Mouse (Mus musculus) brown adipose tissue, adult 24 weeks (tissue): ENCODE results near the gene Cic. TPM values are rescaled to one million over a fixed set of nuclear protein-coding genes. Genes with fewer than 3 reads are reported as not detected.
A peak's percentile ranks its signal among the peaks of the same experiment; 100 is the strongest.

Experiments
- H3K27ac ChIP-seq: fragments of 200-500 bp; replicated peaks from 2 replicates; pipeline ENCODE4 v1.5.1; 2012; ENCODE audit warnings: low read depth, mild to moderate bottlenecking, low read length
- H3K4me1 ChIP-seq: fragments of 200-500 bp; 2 replicates; pipeline ENCODE4 v1.6.1; 2012; ENCODE audit warnings: low read length, mixed read lengths; ENCODE audit not compliant: control insufficient read depth, insufficient read depth, insufficient read length
- H3K4me3 ChIP-seq: fragments of 200-500 bp; 2 replicates; pipeline ENCODE4 v1.5.1; 2012; ENCODE audit warnings: low read depth, mild to moderate bottlenecking, low read length, moderate library complexity; ENCODE audit not compliant: insufficient read depth
- polyA plus RNA-seq: library from polyadenylated mRNA; stranded (reverse); fragments of >200 nt; gene quantifications from 2 replicates; pipeline ENCODE4 v1.2.4, GENCODE M21; 2012; ENCODE audit not compliant: missing spikeins, insufficient read depth, insufficient read length

The Cic gene
- polyA plus RNA-seq, 1 experiment: 25.2 TPM

DNA sequence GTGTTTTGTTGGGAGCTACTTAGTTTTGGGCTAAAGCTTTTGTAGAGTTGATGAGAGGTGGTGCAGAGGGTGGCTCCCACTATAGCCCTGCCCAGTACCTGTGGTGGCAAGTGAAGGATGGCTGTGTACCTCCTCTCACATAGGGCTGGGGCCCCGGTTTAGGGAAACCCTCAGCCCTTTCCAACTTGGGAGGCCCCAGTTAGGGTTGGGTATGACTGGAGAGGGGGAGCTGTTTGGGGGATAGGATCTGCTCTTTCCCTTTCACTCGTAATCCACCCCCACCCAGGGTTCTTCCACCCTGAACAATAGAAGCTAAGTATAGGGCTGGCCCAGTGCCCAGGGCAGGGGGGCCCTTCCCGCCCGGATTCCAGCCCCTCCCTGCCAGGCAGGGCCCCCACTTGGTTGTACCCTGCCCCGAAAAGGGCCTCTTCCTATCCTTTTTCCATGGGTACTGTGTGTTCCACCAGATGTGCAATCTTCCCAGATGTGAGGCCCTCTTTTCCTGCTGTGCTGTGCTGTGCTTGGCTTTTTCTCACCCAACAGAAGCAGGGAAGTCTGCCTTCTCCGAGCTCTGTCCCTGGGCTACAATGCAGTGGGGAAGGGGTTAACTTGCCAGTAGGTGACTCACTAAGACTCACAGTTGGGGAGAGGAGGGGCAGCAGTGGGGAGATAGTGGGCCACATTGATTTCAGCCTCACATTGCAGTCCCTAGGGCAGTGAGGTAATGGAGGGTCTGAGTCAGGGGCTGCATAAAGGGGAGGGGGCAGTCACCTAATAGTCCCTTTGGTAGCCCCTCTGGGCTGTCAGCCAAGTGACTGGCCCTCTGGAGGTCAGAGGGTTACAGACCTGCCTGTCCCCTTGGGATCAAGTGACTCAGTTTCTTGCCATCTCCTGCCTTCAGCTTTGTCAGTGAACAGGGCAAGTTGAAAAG lies 12.6 kb downstream of the Cic start:
- H3K4me1 ChIP-seq: peaks cover 22% of the 10 kb centered on the region
- H3K4me3 ChIP-seq: peak overlapping the region; percentile 76
- peak overlapping the region; percentile 99 for H3K27ac ChIP-seq

- H3K27ac ChIP-seq: peak overlapping the region; percentile 99
- H3K4me1 ChIP-seq: peaks cover 20% of the 10 kb centered on the region
- H3K4me3 ChIP-seq: peak overlapping the region; percentile 38
Measured at GRCm38 (mm10) chr7:25281166-25281733, 13.7 kb downstream of the Cic start.

- Histone ChIP-seq H3K4me1 (peaks cover 20% of the 10 kb centered on the region), H3K4me3 (peak overlapping the region; percentile 83), H3K27ac (peak overlapping the region; percentile 99)
Measured at GRCm38 (mm10) chr7:25281734-25282601, 14.5 kb downstream of the Cic start.

- H3K4me1 ChIP-seq: peaks cover 20% of the 10 kb centered on the region
- peak overlapping the region; percentile 68 for H3K4me3 ChIP-seq
- H3K27ac ChIP-seq: 0 out of 2 replicates have a peak overlapping the region, but pooled peaks have one; percentile 10
Measured at GRCm38 (mm10) chr7:25282731-25283211, 15.3 kb downstream of the Cic start.

DNA sequence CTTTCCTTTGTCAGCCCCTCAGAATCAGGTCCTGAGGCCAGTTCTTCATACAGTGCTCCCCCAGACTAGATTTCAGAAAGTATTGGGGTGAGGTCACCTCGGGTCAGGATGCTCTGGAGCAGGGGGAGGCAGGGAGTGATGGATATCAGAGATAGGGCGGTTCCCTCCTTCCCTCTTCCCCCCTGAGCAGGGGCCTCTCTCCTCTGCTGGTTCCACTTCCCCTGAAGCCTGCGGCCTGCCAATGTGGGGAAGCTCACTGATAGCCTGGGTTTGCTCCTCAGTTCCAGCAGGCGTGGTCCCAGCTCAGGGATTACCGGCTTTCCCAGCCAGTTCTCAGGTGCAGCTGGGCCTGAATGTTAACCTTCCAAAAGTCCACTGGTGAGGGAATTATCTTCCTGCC lies 16.1 kb downstream of the Cic start:
- Histone ChIP-seq H3K27ac (no peak overlapping the region), H3K4me1 (peaks cover 20% of the 10 kb centered on the region), H3K4me3 (peak overlapping the region; percentile 68)

DNA sequence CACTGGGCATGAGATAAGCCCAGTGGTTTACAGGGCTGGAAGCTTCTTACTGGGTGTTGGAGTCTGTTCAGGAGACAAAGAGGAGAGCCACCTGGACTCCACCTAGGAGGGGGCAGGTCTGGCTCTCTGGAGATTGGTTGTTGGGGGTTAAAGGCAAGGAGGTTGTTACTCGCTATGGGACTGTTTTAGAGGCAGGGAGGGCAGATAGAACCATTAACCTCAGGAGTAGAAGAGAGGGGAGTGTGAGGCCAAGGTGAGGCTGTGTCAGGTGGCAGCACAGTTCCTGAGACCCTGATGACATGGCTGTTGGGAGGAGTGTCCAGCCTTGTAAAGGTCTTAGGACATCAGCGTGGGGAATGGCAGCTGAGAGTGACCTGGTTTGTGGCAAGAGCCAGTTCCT lies 16.7 kb downstream of the Cic start:
- H3K4me3 ChIP-seq: no peak overlapping the region
- no peak overlapping the region for H3K27ac ChIP-seq
- H3K4me1 ChIP-seq: peaks cover 20% of the 10 kb centered on the region

- H3K4me3 ChIP-seq: no peak overlapping the region
- no peak overlapping the region for H3K27ac ChIP-seq
Measured at GRCm38 (mm10) chr7:25284766-25285165, 17.3 kb downstream of the Cic start.

DNA sequence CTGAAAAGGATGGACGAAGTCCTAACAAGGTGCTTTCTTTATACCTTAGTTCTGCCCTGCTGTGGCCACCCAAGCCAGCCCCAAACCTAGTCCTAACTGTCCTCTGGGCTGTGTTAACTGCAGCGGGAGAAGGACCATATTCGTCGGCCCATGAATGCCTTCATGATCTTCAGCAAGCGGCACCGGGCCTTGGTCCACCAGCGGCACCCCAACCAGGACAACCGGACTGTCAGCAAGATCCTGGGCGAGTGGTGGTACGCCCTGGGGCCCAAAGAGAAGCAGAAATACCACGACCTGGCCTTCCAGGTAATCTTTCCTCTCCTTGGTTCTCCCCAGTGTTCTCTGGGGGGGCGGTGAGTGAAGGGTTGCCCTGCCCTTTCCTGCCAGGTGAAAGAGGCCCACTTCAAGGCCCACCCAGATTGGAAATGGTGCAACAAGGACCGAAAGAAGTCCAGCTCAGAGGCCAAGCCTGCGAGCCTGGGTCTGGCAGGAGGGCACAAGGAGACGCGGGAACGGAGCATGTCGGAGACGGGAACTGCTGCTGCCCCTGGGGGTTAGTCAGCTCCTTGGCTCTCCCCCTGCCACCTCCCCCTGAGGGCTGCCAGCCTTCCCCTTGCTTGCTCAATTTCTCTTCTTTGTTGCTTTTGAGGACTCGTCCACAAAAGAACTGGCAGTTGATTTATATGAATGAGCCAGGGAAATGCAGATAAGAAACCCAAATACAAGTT lies 18.2 kb downstream of the Cic start:
- Histone ChIP-seq H3K4me3 (no peak overlapping the region), H3K4me1 (peaks cover 17% of the 10 kb centered on the region), H3K27ac (no peak overlapping the region)

More at GRCm38 (mm10) chr7:25284766-25285165, 17.3 kb downstream of the Cic start:
- peaks cover 20% of the 10 kb centered on the region for H3K4me1 ChIP-seq

GRCm38 (mm10) chr7:25286989-25287388 lies 19.5 kb downstream of the Cic start:
- Histone ChIP-seq H3K4me1 (peaks cover 12% of the 10 kb centered on the region), H3K27ac (no peak overlapping the region), H3K4me3 (no peak overlapping the region)

DNA sequence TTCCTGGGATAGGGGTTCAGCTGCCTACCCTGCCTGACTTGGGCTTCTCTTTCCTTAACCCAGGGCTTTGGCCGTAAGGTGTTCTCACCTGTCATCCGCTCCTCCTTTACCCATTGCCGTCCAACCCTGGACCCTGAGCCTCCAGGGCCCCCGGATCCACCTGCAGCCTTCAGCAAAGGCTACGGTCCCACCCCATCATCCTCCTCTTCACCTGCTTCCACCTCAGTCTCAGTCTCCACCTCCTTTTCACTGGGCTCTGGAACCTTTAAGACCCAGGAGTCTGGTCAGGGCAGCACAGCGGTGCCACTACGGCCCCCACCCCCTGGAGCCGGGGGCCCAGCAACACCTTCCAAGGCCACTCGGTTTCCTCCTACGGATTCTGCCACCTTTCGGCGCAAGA lies 20.5 kb downstream of the Cic start:
- Histone ChIP-seq H3K4me1 (peaks cover 9% of the 10 kb centered on the region), H3K4me3 (no peak overlapping the region), H3K27ac (no peak overlapping the region)

DNA sequence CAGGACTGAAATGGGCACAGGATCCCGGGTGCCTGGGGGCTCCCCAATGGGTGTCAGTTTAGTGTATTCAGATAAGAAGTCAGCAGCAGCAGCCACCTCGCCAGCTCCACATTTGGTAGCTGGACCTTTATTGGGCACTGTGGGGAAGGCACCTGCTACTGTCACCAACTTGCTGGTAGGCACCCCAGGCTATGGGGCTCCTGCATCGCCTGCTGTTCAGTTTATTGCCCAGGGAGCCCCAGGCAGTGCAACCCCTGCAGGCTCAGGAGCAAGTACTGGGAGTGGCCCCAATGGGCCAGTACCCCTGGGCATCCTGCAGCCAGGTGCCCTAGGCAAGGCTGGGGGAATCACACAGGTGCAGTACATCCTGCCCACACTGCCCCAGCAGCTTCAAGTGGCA lies 21.2 kb downstream of the Cic start:
- H3K27ac ChIP-seq: no peak overlapping the region
- peaks cover 9% of the 10 kb centered on the region; the same call in 1 of the 2 replicates for H3K4me1 ChIP-seq
- H3K4me3 ChIP-seq: no peak overlapping the region

- peaks cover 3% of the 10 kb centered on the region; the same call in 1 of the 2 replicates for H3K4me1 ChIP-seq
- H3K27ac ChIP-seq: no peak overlapping the region
- H3K4me3 ChIP-seq: no peak overlapping the region
Measured at GRCm38 (mm10) chr7:25289925-25290324, 22.4 kb downstream of the Cic start.

DNA sequence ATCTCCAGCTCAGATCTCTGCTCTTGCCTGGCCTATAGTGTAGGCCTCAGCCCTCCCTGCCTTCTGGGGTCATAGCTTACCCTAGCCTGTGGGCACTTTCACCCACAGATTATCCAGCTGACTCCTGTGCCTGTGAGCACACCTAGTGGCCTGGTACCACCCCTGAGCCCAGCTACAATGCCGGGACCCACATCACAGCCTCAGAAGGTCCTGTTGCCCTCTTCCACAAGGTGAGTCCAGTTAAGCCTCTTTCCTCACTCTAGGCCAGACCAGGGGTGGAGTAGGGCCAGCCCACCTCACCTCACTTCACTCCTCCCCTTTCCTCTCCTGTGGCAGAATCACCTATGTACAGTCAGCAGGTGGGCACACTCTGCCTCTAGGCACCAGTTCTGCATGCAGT lies 23.0 kb downstream of the Cic start:
- no peak overlapping the region for H3K27ac ChIP-seq
- H3K4me3 ChIP-seq: no peak overlapping the region
- peaks cover 3% of the 10 kb centered on the region; the same call in 1 of the 2 replicates for H3K4me1 ChIP-seq

DNA sequence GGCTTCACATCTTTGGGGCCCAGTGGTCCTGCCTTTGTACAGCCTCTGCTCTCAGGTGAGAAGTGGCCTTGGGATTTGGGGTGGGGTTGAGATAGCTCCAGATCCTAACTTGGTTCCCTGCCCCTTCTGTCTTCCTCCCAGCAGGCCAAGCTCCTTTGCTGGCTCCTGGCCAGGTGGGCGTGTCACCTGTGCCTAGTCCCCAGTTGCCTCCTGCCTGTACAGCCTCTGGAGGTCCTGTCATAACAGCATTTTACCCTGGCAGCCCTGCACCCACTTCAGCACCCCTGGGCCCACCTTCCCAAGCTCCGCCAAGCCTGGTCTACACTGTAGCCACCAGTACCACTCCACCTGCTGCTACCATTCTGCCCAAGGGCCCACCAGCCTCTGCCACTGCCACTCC lies 23.4 kb downstream of the Cic start:
- Histone ChIP-seq H3K27ac (no peak overlapping the region), H3K4me3 (no peak overlapping the region), H3K4me1 (no peaks in the 10 kb centered on the region)
